Comparison of ENCODE assay signal across 28 mouse cellular contexts in the genomic region with DNA sequence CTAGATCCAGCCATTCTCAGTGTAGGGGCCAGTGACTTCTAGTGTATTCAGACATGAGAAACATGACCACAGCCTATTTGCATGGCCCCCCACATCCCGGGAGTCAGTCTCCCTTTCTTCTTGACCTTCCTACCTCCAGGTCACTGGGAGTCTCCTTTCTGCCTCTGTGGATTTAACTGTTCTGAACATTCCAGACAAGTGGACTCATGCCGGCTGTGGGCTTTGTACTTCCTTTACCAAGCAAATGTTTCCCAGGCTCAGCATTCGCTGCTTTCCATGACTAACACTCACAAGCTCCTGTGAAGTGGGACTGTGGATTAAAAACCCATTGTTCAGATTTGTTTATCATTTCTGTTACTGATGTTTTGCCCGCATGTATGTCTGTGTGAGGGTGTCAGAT. TPM values are rescaled to one million over a fixed set of nuclear protein-coding genes. Genes with fewer than 3 reads are reported as not detected.
DNase-seq lines count a peak whose midpoint lies in the region; ATAC-seq and TF ChIP-seq lines count a peak whose summit lies in the region.
"Had no signal": no experiment of that assay in that cellular context is flagged by ENCODE, and none has a peak within 500 bp of the region (broad histone marks: within the 10 kb centered on the region; RNA-seq: fewer than 3 reads in every experiment).

No protein-coding gene starts in this region.

- WGBS in embryonic facial prominence, embryonic 14.5 days = 50% methylated on average over 4 of the region's 4 CpGs
- 49% methylated on average over 4 of the region's 4 CpGs for WGBS in embryonic facial prominence, embryonic 10.5 days
- 55% methylated on average over 4 of the region's 4 CpGs for WGBS in cerebellum, adult 2 months

- TF ChIP-seq POLR2A in myocyte (IDR thresholded peaks at IDR 0.05; ENCODE audit: insufficient read length, low read depth) = no peak
- no peak for TF ChIP-seq POLR2A in cerebellum, adult 2 months (IDR thresholded peaks at IDR 0.05; ENCODE audit: borderline replicate concordance, insufficient read depth, low read length)

- H3K27me3 ChIP-seq in embryonic facial prominence, embryonic 14.5 days (replicated peaks; ENCODE audit: control insufficient read depth, insufficient read depth, low read length) = no peaks in the 10 kb centered on the region
- H3K27me3 ChIP-seq in embryonic facial prominence, embryonic 10.5 days (replicated peaks; ENCODE audit: low read depth, poor library complexity, severe bottlenecking) = no peaks in the 10 kb centered on the region
- H3K27me3 ChIP-seq in Patski (no peaks in the 10 kb centered on the region), myocyte (ENCODE audit: control insufficient read depth, insufficient read depth, insufficient read length) (no peaks in the 10 kb centered on the region)
- H3K27me3 ChIP-seq in cerebellum, adult 2 months (ENCODE audit: control insufficient read depth, insufficient read depth, low read length) = peaks cover 1% of the 10 kb centered on the region; the same call in 1 of the 2 replicates
- H3K27me3 ChIP-seq: hindbrain, embryonic 15.5 days; limb, embryonic 13.5 days had no signal

- ATAC-seq in embryonic facial prominence, embryonic 14.5 days (ENCODE audit: low read depth) = no peak
- peak; percentile 45 for ATAC-seq in Patski
- ATAC-seq: forebrain, embryonic 15.5 days; inflammation-experienced regulatory T-cells, adult 6 months; midbrain, embryonic 15.5 days had no signal

- no peak for TF ChIP-seq CTCF in Patski (IDR thresholded peaks at IDR 0.05)
- TF ChIP-seq CTCF in cerebellum, adult 2 months (IDR thresholded peaks at IDR 0.05; ENCODE audit: borderline replicate concordance, insufficient read depth, low read depth, low read length) = no peak

- H3K79me2 ChIP-seq in myocyte (ENCODE audit: control insufficient read depth, insufficient read depth) = peaks cover 5% of the 10 kb centered on the region

- H3K36me3 ChIP-seq in embryonic facial prominence, embryonic 14.5 days (ENCODE audit: control insufficient read depth, insufficient read depth, low read length) = no peaks in the 10 kb centered on the region
- H3K36me3 ChIP-seq in embryonic facial prominence, embryonic 10.5 days (replicated peaks) = no peaks in the 10 kb centered on the region
- H3K36me3 ChIP-seq in myocyte (ENCODE audit: control insufficient read depth, insufficient read depth) = no peaks in the 10 kb centered on the region
- H3K36me3 ChIP-seq: forebrain, embryonic 10.5 days; forebrain, embryonic 15.5 days; hindbrain, embryonic 10.5 days; hindbrain, embryonic 15.5 days; limb, embryonic 13.5 days; midbrain, embryonic 15.5 days; neural tube, embryonic 13.5 days had no signal

- CTCF ChIA-PET in Patski (lab: Charles Lee) = interaction anchor here (1.6 kb wide), 1 partner anchor 33 kb away, joined by 3 read pairs; no protein-coding TSS in a partner anchor

- H3K27ac ChIP-seq in embryonic facial prominence, embryonic 14.5 days (replicated peaks; ENCODE audit: low read depth, low read length) = no peak overlapping the region
- H3K27ac ChIP-seq in embryonic facial prominence, embryonic 10.5 days (replicated peaks) = no peak overlapping the region
- H3K27ac ChIP-seq in cerebellum, adult 2 months (ENCODE audit: insufficient read depth, low read length) = no peak overlapping the region
- H3K27ac ChIP-seq: forebrain, embryonic 10.5 days; forebrain, embryonic 15.5 days; gastrocnemius, adult 2 months; hindbrain, embryonic 10.5 days; hindbrain, embryonic 15.5 days; limb, embryonic 13.5 days; midbrain, embryonic 15.5 days; neural tube, embryonic 13.5 days had no signal

- no peaks in the 10 kb centered on the region for H3K9me3 ChIP-seq in embryonic facial prominence, embryonic 14.5 days (ENCODE audit: control insufficient read depth, low read length)
- no peaks in the 10 kb centered on the region for H3K9me3 ChIP-seq in embryonic facial prominence, embryonic 10.5 days
- H3K9me3 ChIP-seq: forebrain, embryonic 10.5 days; forebrain, embryonic 15.5 days; hindbrain, embryonic 10.5 days; hindbrain, embryonic 15.5 days; limb, embryonic 13.5 days; midbrain, embryonic 15.5 days; neural tube, embryonic 13.5 days had no signal

- H3ac ChIP-seq in myocyte (ENCODE audit: control insufficient read depth, insufficient read length) = no peak overlapping the region

- DNase-seq in embryonic facial prominence, embryonic 14.5 days (ENCODE audit: low spot score) = peak; percentile 20
- no peak for DNase-seq in embryonic facial prominence, embryonic 10.5 days (ENCODE audit: low spot score)
- DNase-seq in 3134 (ENCODE audit: extremely low read depth, insufficient read length, low spot score) (peak; percentile 48), Patski (ENCODE audit: low read depth, low spot score) (peak; percentile 79)
- no peak for DNase-seq in retina, postnatal 1 day
- no peak for DNase-seq in ovary, postnatal 14 days (ENCODE audit: low spot score)
- no peak for DNase-seq in cerebellum, adult 2 months
- DNase-seq: adrenal gland, postnatal 14 days; cerebellum, adult 11-12 months; cerebellum, postnatal 14 days; gastrocnemius, adult 2 months; gastrocnemius, postnatal 36 days; heart, postnatal 14 days; kidney, adult 11 months; kidney, postnatal 14 days; right cerebral cortex, postnatal 14 days; thymus, adult 2 months; thymus, postnatal 36 days had no signal

- H3K9ac ChIP-seq in embryonic facial prominence, embryonic 14.5 days (ENCODE audit: low read depth, low read length) = no peak overlapping the region
- H3K9ac ChIP-seq: forebrain, embryonic 15.5 days; hindbrain, embryonic 15.5 days; limb, embryonic 13.5 days; midbrain, embryonic 15.5 days; neural tube, embryonic 13.5 days had no signal

- H3K4me1 ChIP-seq in embryonic facial prominence, embryonic 14.5 days (ENCODE audit: control insufficient read depth, insufficient read depth, low read length) = no peaks in the 10 kb centered on the region
- H3K4me1 ChIP-seq in embryonic facial prominence, embryonic 10.5 days = peaks cover 37% of the 10 kb centered on the region
- H3K4me1 ChIP-seq in cerebellum, adult 2 months (ENCODE audit: control insufficient read depth, insufficient read depth, low read length) = no peaks in the 10 kb centered on the region

- POLR2A ChIA-PET in Patski (lab: Charles Lee) = no interaction called here

- H3K4me3 ChIP-seq in embryonic facial prominence, embryonic 14.5 days (ENCODE audit: low read depth, low read length) = no peak overlapping the region
- H3K4me3 ChIP-seq in embryonic facial prominence, embryonic 10.5 days = no peak overlapping the region
- no peak overlapping the region for H3K4me3 ChIP-seq in myocyte
- H3K4me3 ChIP-seq in cerebellum, adult 2 months (replicated peaks; ENCODE audit: insufficient read depth, low read depth, low read length) = no peak overlapping the region
- H3K4me3 ChIP-seq: forebrain, embryonic 10.5 days; forebrain, embryonic 15.5 days; gastrocnemius, adult 2 months; hindbrain, embryonic 10.5 days; hindbrain, embryonic 15.5 days; limb, embryonic 13.5 days; midbrain, embryonic 15.5 days; neural tube, embryonic 13.5 days had no signal

- in situ Hi-C loops in Patski (cut with MboI; ENCODE audit: low pct_unique_long_range_greater_than_20kb) = loop anchor here (5.0 to 10.0 kb wide), 3 partner anchors 64 to 521 kb away; a partner anchor contains a TSS

- H3K4me2 ChIP-seq in embryonic facial prominence, embryonic 14.5 days (ENCODE audit: low read depth, low read length) = no peak overlapping the region
- peak overlapping the region; percentile 35 for H3K4me2 ChIP-seq in myocyte (ENCODE audit: low read depth)
- H3K4me2 ChIP-seq: forebrain, embryonic 15.5 days; hindbrain, embryonic 15.5 days; limb, embryonic 13.5 days; liver, embryonic 11.5 days; midbrain, embryonic 15.5 days; neural tube, embryonic 13.5 days had no signal

TF ChIP-seq in myocyte, 11 proteins besides CTCF, POLR2A, EP300 and RAD21:
- no peak for TF ChIP-seq REST (IDR thresholded peaks at IDR 0.05; ENCODE audit: insufficient read depth, insufficient read length)
- TF ChIP-seq SRF (IDR thresholded peaks at IDR 0.05; ENCODE audit: control insufficient read depth, insufficient read length, low read depth) = no peak
- TF ChIP-seq E2F4 (IDR thresholded peaks at IDR 0.05; ENCODE audit: insufficient read depth) = no peak
- no peak for TF ChIP-seq MYOD1 (IDR thresholded peaks at IDR 0.05; ENCODE audit: control insufficient read depth in 1 of 3, insufficient read length in 2 of 3, low read depth in 2 of 3)

RNA-seq across cellular contexts. Expression of a gene that starts 4.9 kb away (rescaled TPM):
- 12.9 and 14.9 TPM in 2 replicates for polyA plus RNA-seq in embryonic facial prominence, embryonic 14.5 days (2014; fragmentation: Nextera tagmentation; extraction: Ambion mirVana)
- 12.6 and 12.9 TPM in 2 replicates for polyA plus RNA-seq in embryonic facial prominence, embryonic 10.5 days (2016; fragmentation: Nextera tagmentation; extraction: Ambion mirVana)
- polyA plus RNA-seq in Patski (2021) (16.0 TPM), myocyte (2012; fragmentation: generic; extraction: Trizol) (5.4 TPM)
- 16.7 and 18.4 TPM in 2 replicates for polyA plus RNA-seq in cerebellum, adult 2 months (2012; rRNA removed)

Comparison
In these comparisons a context has a peak if more than half of its experiments do, and no peak if none do; other contexts are left out.
1. DNase-seq: peak in embryonic facial prominence, embryonic 14.5 days (single experiment), 3134 (single experiment) and Patski (single experiment); none in embryonic facial prominence, embryonic 10.5 days (single experiment), retina, postnatal 1 day (single experiment), ovary, postnatal 14 days (single experiment) and cerebellum, adult 2 months (0 of 2).